Mouse (Mus musculus): Measurements from ENCODE around the gene Rab3ip. TPM values are rescaled to one million over a fixed set of nuclear protein-coding genes. Genes with fewer than 3 reads are reported as not detected.

Rab3ip gene
- polyA plus RNA-seq, 2 experiments: 6.6 to 7.4 TPM

DNA sequence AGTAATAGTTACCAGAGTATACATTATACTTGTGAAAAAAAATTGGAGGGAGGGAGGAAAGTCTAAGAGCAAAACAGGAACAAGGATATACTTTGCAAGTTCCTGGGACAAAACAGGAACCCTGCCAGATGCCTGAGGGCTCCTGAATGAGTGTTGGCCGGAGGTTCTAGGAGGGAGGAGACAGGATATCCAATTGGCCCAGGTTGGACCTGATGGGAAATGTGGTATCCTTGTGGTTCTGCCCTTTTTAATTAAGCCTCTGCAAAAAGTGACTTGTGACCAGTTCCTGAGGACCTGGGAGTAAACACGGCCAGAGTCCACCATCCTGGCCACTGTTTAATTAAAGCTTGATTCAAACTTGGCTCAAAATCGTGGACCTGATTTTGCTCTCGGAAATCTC, 18.2 kb upstream of the Rab3ip start:
- H3K9ac ChIP-seq (replicated peaks): no peak overlapping the region
- no peaks in the 10 kb centered on the region for H3K27me3 ChIP-seq (ENCODE audit: control insufficient read depth, insufficient read depth, low read length)
- H3K36me3 ChIP-seq (replicated peaks; ENCODE audit: control insufficient read depth, insufficient read depth, low read depth): no peaks in the 10 kb centered on the region
- no peak overlapping the region for H3K4me3 ChIP-seq (ENCODE audit: insufficient read depth in 1 of 2, low read depth in 2 of 2, low read length in 2 of 2)
- no peaks in the 10 kb centered on the region for H3K9me3 ChIP-seq (ENCODE audit: control insufficient read depth, low read length)
- no peaks in the 10 kb centered on the region for H3K4me1 ChIP-seq (replicated peaks; ENCODE audit: control insufficient read depth in 2 of 2, insufficient read depth in 2 of 2, low read length in 1 of 2)
- no peak for ATAC-seq (ENCODE audit: insufficient read depth)
- 53% methylated on average over 4 of the region's 4 CpGs for WGBS (ENCODE audit: insufficient replicate concordance)
- no peak overlapping the region for H3K4me2 ChIP-seq (ENCODE audit: low read depth)
- no peak for TF ChIP-seq EP300 (IDR thresholded peaks at IDR 0.05; ENCODE audit: low read depth)
- no peak for TF ChIP-seq CTCF (IDR thresholded peaks at IDR 0.05; ENCODE audit: low read depth)
- H3K27ac ChIP-seq: no peak overlapping the region
- DNase-seq (ENCODE audit: low read depth in 3 of 3, low spot score in 3 of 3): no peak

- no peaks in the 10 kb centered on the region for H3K27me3 ChIP-seq (ENCODE audit: control insufficient read depth, insufficient read depth, low read length)
- H3K9ac ChIP-seq (replicated peaks): no peak overlapping the region
- DNase-seq (ENCODE audit: low read depth in 3 of 3, low spot score in 3 of 3): no peak
- H3K4me2 ChIP-seq (ENCODE audit: low read depth): no peak overlapping the region
- 63% methylated on average over 6 of the region's 6 CpGs for WGBS (ENCODE audit: insufficient replicate concordance)
- no peak overlapping the region for H3K4me3 ChIP-seq (ENCODE audit: insufficient read depth in 1 of 2, low read depth in 2 of 2, low read length in 2 of 2)
- no peak for ATAC-seq (ENCODE audit: insufficient read depth)
- no peak overlapping the region for H3K27ac ChIP-seq
- no peaks in the 10 kb centered on the region for H3K4me1 ChIP-seq (replicated peaks; ENCODE audit: control insufficient read depth in 2 of 2, insufficient read depth in 2 of 2, low read length in 1 of 2)
- TF ChIP-seq CTCF (IDR thresholded peaks at IDR 0.05; ENCODE audit: low read depth) (no peak), EP300 (IDR thresholded peaks at IDR 0.05; ENCODE audit: low read depth) (no peak)
- no peaks in the 10 kb centered on the region for H3K36me3 ChIP-seq (replicated peaks; ENCODE audit: control insufficient read depth, insufficient read depth, low read depth)
- no peaks in the 10 kb centered on the region for H3K9me3 ChIP-seq (ENCODE audit: control insufficient read depth, low read length)
Observed at GRCm38 (mm10) chr10:116966065-116966464, 15.5 kb upstream of the Rab3ip start.

DNA sequence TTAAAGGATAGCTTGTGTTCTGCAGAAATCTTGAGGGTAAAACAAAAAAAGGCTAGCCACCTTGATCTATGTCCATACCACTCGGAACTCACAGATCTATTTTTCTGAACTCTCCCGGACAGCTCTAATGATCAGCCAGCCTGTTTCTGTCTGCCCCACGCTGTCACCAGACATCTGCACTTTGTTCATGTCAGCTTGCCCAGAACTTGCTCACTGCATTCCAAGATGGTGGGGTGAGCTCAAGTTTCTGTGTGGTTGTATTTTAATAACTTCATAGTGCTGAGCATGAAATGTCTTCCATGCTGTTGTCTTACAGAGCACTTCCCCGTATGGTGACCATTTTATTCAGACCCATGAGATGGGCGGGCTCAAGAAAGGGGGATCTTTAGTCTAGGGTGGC, 14.7 kb upstream of the Rab3ip start:
- H3K9ac ChIP-seq (replicated peaks): no peak overlapping the region
- no peaks in the 10 kb centered on the region for H3K36me3 ChIP-seq (replicated peaks; ENCODE audit: control insufficient read depth, insufficient read depth, low read depth)
- no peak overlapping the region for H3K27ac ChIP-seq
- DNase-seq (ENCODE audit: low read depth in 3 of 3, low spot score in 3 of 3) (no peak), ATAC-seq (ENCODE audit: insufficient read depth) (no peak)
- no peak overlapping the region for H3K4me2 ChIP-seq (ENCODE audit: low read depth)
- no peaks in the 10 kb centered on the region for H3K9me3 ChIP-seq (ENCODE audit: control insufficient read depth, low read length)
- H3K4me1 ChIP-seq (replicated peaks; ENCODE audit: control insufficient read depth in 2 of 2, insufficient read depth in 2 of 2, low read length in 1 of 2): no peaks in the 10 kb centered on the region
- no peaks in the 10 kb centered on the region for H3K27me3 ChIP-seq (ENCODE audit: control insufficient read depth, insufficient read depth, low read length)
- TF ChIP-seq CTCF (IDR thresholded peaks at IDR 0.05; ENCODE audit: low read depth) (no peak), EP300 (IDR thresholded peaks at IDR 0.05; ENCODE audit: low read depth) (no peak)
- 50% methylated on average over 5 of the region's 5 CpGs for WGBS (ENCODE audit: insufficient replicate concordance)
- H3K4me3 ChIP-seq (ENCODE audit: insufficient read depth in 1 of 2, low read depth in 2 of 2, low read length in 2 of 2): no peak overlapping the region

DNA sequence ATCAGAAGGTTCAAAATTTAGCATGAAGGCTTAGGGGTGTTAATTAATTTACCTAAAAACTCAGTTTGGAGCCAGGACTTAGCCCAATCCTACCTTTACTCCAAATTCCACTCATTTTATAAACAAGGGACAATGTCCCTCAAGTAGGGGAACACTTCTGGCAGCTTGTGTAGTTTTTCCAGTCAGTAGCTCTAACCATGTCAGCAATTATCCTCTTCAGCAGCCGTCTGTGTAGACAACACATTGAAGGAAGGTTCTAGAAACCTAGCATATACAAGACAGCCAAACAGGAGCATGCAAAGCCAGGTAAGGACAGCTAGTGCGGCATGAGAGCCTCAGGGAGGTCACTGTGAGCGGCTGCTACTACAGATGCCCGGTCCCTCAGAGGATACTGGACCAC, 14.0 kb upstream of the Rab3ip start:
- Histone ChIP-seq H3K9me3 (ENCODE audit: control insufficient read depth, low read length) (no peaks in the 10 kb centered on the region), H3K4me3 (ENCODE audit: insufficient read depth in 1 of 2, low read depth in 2 of 2, low read length in 2 of 2) (no peak overlapping the region), H3K9ac (replicated peaks) (no peak overlapping the region), H3K4me1 (replicated peaks; ENCODE audit: control insufficient read depth in 2 of 2, insufficient read depth in 2 of 2, low read length in 1 of 2) (no peaks in the 10 kb centered on the region), H3K36me3 (replicated peaks; ENCODE audit: control insufficient read depth, insufficient read depth, low read depth) (no peaks in the 10 kb centered on the region), H3K4me2 (ENCODE audit: low read depth) (no peak overlapping the region), H3K27ac (no peak overlapping the region), H3K27me3 (ENCODE audit: control insufficient read depth, insufficient read depth, low read length) (no peaks in the 10 kb centered on the region)
- DNase-seq (ENCODE audit: low read depth in 3 of 3, low spot score in 3 of 3): no peak
- WGBS (ENCODE audit: insufficient replicate concordance): 62% methylated on average over 4 of the region's 4 CpGs
- no peak for ATAC-seq (ENCODE audit: insufficient read depth)
- TF ChIP-seq EP300 (IDR thresholded peaks at IDR 0.05; ENCODE audit: low read depth) (no peak), CTCF (IDR thresholded peaks at IDR 0.05; ENCODE audit: low read depth) (no peak)

DNA sequence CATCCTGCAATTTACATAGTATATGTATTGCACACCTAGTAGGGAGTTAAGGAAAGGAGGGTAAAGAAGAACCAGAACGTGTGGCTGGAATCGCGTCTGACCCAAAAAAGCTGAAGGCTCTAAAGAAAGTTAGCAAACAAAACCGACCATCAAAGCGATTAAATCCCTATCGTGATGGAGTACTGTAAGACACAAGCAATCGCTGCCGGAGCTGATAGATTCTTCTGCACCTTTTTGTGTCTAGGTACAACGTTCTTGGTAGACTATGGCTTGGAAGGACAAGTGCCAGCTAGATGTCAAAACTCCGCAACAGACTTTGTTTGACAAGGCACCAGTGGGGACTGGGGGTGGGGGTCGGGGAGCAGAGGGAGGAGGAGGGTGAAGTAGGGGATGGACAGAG, 13.5 kb upstream of the Rab3ip start:
- DNase-seq (ENCODE audit: low read depth in 3 of 3, low spot score in 3 of 3) (no peak), ATAC-seq (ENCODE audit: insufficient read depth) (no peak)
- no peak overlapping the region for H3K27ac ChIP-seq
- H3K9me3 ChIP-seq (ENCODE audit: control insufficient read depth, low read length): no peaks in the 10 kb centered on the region
- 67% methylated on average over 11 of the region's 11 CpGs for WGBS (ENCODE audit: insufficient replicate concordance)
- no peak overlapping the region for H3K9ac ChIP-seq (replicated peaks)
- H3K4me3 ChIP-seq (ENCODE audit: insufficient read depth in 1 of 2, low read depth in 2 of 2, low read length in 2 of 2): no peak overlapping the region
- TF ChIP-seq CTCF (IDR thresholded peaks at IDR 0.05; ENCODE audit: low read depth) (no peak), EP300 (IDR thresholded peaks at IDR 0.05; ENCODE audit: low read depth) (no peak)
- no peaks in the 10 kb centered on the region for H3K36me3 ChIP-seq (replicated peaks; ENCODE audit: control insufficient read depth, insufficient read depth, low read depth)
- no peaks in the 10 kb centered on the region for H3K27me3 ChIP-seq (ENCODE audit: control insufficient read depth, insufficient read depth, low read length)
- H3K4me1 ChIP-seq (replicated peaks; ENCODE audit: control insufficient read depth in 2 of 2, insufficient read depth in 2 of 2, low read length in 1 of 2): no peaks in the 10 kb centered on the region
- no peak overlapping the region for H3K4me2 ChIP-seq (ENCODE audit: low read depth)
